8 mouse cellular contexts compared by ENCODE assay signal in genomic region chr11:4882892-4883627, GRCm38 (mm10). TPM values are rescaled to one million over a fixed set of nuclear protein-coding genes. Genes with fewer than 3 reads are reported as not detected.
DNase-seq lines count a peak whose midpoint lies in the region; ATAC-seq and TF ChIP-seq lines count a peak whose summit lies in the region.

No protein-coding gene starts in this region.

- H3K9me3 ChIP-seq in hindbrain, embryonic 11.5 days (ENCODE audit: control insufficient read depth, low read length): no peaks in the 10 kb centered on the region
- no peaks in the 10 kb centered on the region for H3K9me3 ChIP-seq in hindbrain, embryonic 10.5 days
- no peaks in the 10 kb centered on the region for H3K9me3 ChIP-seq in MEL (replicated peaks; ENCODE audit: insufficient read depth, low read length)
- H3K9me3 ChIP-seq in heart, embryonic 11.5 days (replicated peaks; ENCODE audit: control insufficient read depth, low read length): no peaks in the 10 kb centered on the region

- TF ChIP-seq RAD21 in MEL (IDR thresholded peaks at IDR 0.05; ENCODE audit: low read depth, low read length): no peak

- H3K9ac ChIP-seq in hindbrain, embryonic 11.5 days (ENCODE audit: low read depth, low read length): no peak overlapping the region
- H3K9ac ChIP-seq in MEL (ENCODE audit: control insufficient read depth, low read depth, low read length, poor library complexity, severe bottlenecking): no peak overlapping the region
- H3K9ac ChIP-seq in heart, embryonic 11.5 days (ENCODE audit: low read depth, low read length): no peak overlapping the region

- no peaks in the 10 kb centered on the region for H3K27me3 ChIP-seq in hindbrain, embryonic 11.5 days (ENCODE audit: control insufficient read depth, insufficient read depth, low read length)
- no peaks in the 10 kb centered on the region for H3K27me3 ChIP-seq in hindbrain, embryonic 10.5 days (ENCODE audit: insufficient read depth, poor library complexity, severe bottlenecking)
- no peaks in the 10 kb centered on the region for H3K27me3 ChIP-seq in MEL (ENCODE audit: control insufficient read depth in 1 of 2, insufficient read depth in 2 of 2, low read length in 2 of 2)
- no peaks in the 10 kb centered on the region for H3K27me3 ChIP-seq in heart, embryonic 11.5 days (ENCODE audit: control insufficient read depth, insufficient read depth, low read length)
- no peaks in the 10 kb centered on the region for H3K27me3 ChIP-seq in small intestine, adult 2 months (ENCODE audit: control insufficient read depth, insufficient read depth, low read length)

- no peak for TF ChIP-seq EP300 in MEL (IDR thresholded peaks at IDR 0.05; ENCODE audit: low read depth in 1 of 2, low read length in 2 of 2)

- no peak overlapping the region for H3K27ac ChIP-seq in hindbrain, embryonic 11.5 days (ENCODE audit: low read depth, low read length)
- H3K27ac ChIP-seq in hindbrain, embryonic 10.5 days: no peak overlapping the region
- H3K27ac ChIP-seq in MEL (ENCODE audit: control insufficient read depth, low read depth, low read length): no peak overlapping the region
- no peak overlapping the region for H3K27ac ChIP-seq in heart, embryonic 11.5 days (ENCODE audit: low read depth, low read length)
- peak overlapping the region; percentile 42; the same call in 1 of the 2 replicates for H3K27ac ChIP-seq in small intestine, adult 2 months (ENCODE audit: insufficient read depth, low read depth, low read length)

- no peaks in the 10 kb centered on the region for H3K4me1 ChIP-seq in hindbrain, embryonic 11.5 days (replicated peaks; ENCODE audit: control insufficient read depth, insufficient read depth, low read length)
- 0 out of 2 replicates have a peak, but pooled peaks cover 5% of the 10 kb centered on the region for H3K4me1 ChIP-seq in hindbrain, embryonic 10.5 days (replicated peaks)
- H3K4me1 ChIP-seq in MEL (ENCODE audit: control insufficient read depth in 1 of 2, insufficient read depth in 2 of 2, low read length in 2 of 2): no peaks in the 10 kb centered on the region
- peaks cover 5% of the 10 kb centered on the region for H3K4me1 ChIP-seq in heart, embryonic 11.5 days (ENCODE audit: control insufficient read depth, insufficient read depth, low read length)
- peaks cover 8% of the 10 kb centered on the region for H3K4me1 ChIP-seq in small intestine, adult 2 months (ENCODE audit: control insufficient read depth, insufficient read depth, insufficient read length, low read length)

- H3K36me3 ChIP-seq in hindbrain, embryonic 11.5 days (ENCODE audit: control insufficient read depth, insufficient read depth, low read length): peaks cover 3% of the 10 kb centered on the region; the same call in 1 of the 2 replicates
- peaks cover 50% of the 10 kb centered on the region for H3K36me3 ChIP-seq in hindbrain, embryonic 10.5 days
- H3K36me3 ChIP-seq in MEL (ENCODE audit: control insufficient read depth in 1 of 2, insufficient read depth in 2 of 2, low read length in 2 of 2): no peaks in the 10 kb centered on the region
- H3K36me3 ChIP-seq in heart, embryonic 11.5 days (ENCODE audit: control insufficient read depth, insufficient read depth, low read length): no peaks in the 10 kb centered on the region
- no peaks in the 10 kb centered on the region for H3K36me3 ChIP-seq in small intestine, adult 2 months (ENCODE audit: control insufficient read depth, insufficient read depth, low read length)

- TF ChIP-seq POLR2A in MEL (IDR thresholded peaks at IDR 0.05; ENCODE audit: control insufficient read depth in 1 of 2, insufficient read depth in 1 of 2, low read depth in 1 of 2, low read length in 2 of 2, poor library complexity in 1 of 2): no peak
- TF ChIP-seq POLR2A in small intestine, adult 2 months (IDR thresholded peaks at IDR 0.05; ENCODE audit: low read depth, low read length): no peak

- peak; percentile 27 for DNase-seq in hindbrain, embryonic 11.5 days (ENCODE audit: low spot score)
- no peak for DNase-seq in hindbrain, embryonic 10.5 days (ENCODE audit: low spot score)
- peak; percentile 75 for DNase-seq in MEL (ENCODE audit: low read depth, low spot score)
- DNase-seq in kidney, postnatal 4 days: peak; percentile 80 to 87
- no peak for DNase-seq in cerebellum, adult 11-12 months
- DNase-seq in right cerebral cortex, postnatal 25 days: no peak

- H3K4me2 ChIP-seq in hindbrain, embryonic 11.5 days (replicated peaks; ENCODE audit: low read depth, low read length): no peak overlapping the region
- peak overlapping the region; percentile 37 for H3K4me2 ChIP-seq in heart, embryonic 11.5 days

- peak; percentile 38 to 60 (median 58) for TF ChIP-seq CTCF in MEL (IDR thresholded peaks at IDR 0.05 in 2 of 3, conservative IDR thresholded peaks at IDR 0.05 in 1 of 3; ENCODE audit: control insufficient read depth in 1 of 3, insufficient read depth in 1 of 3, low read depth in 2 of 3, low read length in 3 of 3, poor library complexity in 1 of 3, severe bottlenecking in 1 of 3)
- TF ChIP-seq CTCF in small intestine, adult 2 months (IDR thresholded peaks at IDR 0.05; ENCODE audit: extremely low read depth, insufficient read length, insufficient replicate concordance, low read depth, low read length): peak; percentile 65; the same call in 1 of the 2 replicates

- H3K4me3 ChIP-seq in hindbrain, embryonic 11.5 days (ENCODE audit: low read depth, low read length): no peak overlapping the region
- H3K4me3 ChIP-seq in hindbrain, embryonic 10.5 days: no peak overlapping the region
- H3K4me3 ChIP-seq in MEL (ENCODE audit: control insufficient read depth in 1 of 2, insufficient read depth in 1 of 2, low read depth in 2 of 2, low read length in 2 of 2): no peak overlapping the region
- no peak overlapping the region for H3K4me3 ChIP-seq in heart, embryonic 11.5 days (ENCODE audit: low read depth, low read length)
- H3K4me3 ChIP-seq in small intestine, adult 2 months (ENCODE audit: low read depth, low read length): peak overlapping the region; percentile 5; the same call in 1 of the 2 replicates

- WGBS in hindbrain, embryonic 11.5 days: 52% methylated on average over 14 of the region's 14 CpGs
- 51% methylated on average over 14 of the region's 14 CpGs for WGBS in hindbrain, embryonic 10.5 days
- WGBS in heart, embryonic 11.5 days (ENCODE audit: insufficient replicate concordance): 41% methylated on average over 14 of the region's 14 CpGs
- WGBS in small intestine, adult 2 months: 13% methylated on average over 14 of the region's 14 CpGs

- no peak for ATAC-seq in hindbrain, embryonic 11.5 days (ENCODE audit: low FRiP score)
- ATAC-seq in heart, embryonic 11.5 days (replicated peaks; ENCODE audit: insufficient number of reproducible peaks, low FRiP score, low TSS enrichment): no peak

- no peaks in the 10 kb centered on the region for H3K79me2 ChIP-seq in MEL (ENCODE audit: control insufficient read depth, insufficient read depth, low read length, poor library complexity)

TF ChIP-seq in MEL, 35 proteins besides CTCF, POLR2A, EP300 and RAD21:
- TF ChIP-seq SIN3A (IDR thresholded peaks at IDR 0.05; ENCODE audit: low read length): no peak
- TF ChIP-seq USF1 (IDR thresholded peaks at IDR 0.05; ENCODE audit: low read depth, low read length): no peak
- TF ChIP-seq ZNF384 (IDR thresholded peaks at IDR 0.05; ENCODE audit: low read depth, low read length): no peak
- no peak for TF ChIP-seq JUND (IDR thresholded peaks at IDR 0.05; ENCODE audit: low read depth, low read length)
TF ChIP-seq in MEL: peak in this region for 0.

RNA-seq across cellular contexts. Expression of gene Nipsnap1, which starts 9.3 kb away (rescaled TPM):
- 80.8 and 85.7 TPM in 2 replicates for polyA plus RNA-seq in hindbrain, embryonic 11.5 days (2014; fragmentation: Nextera tagmentation; extraction: Ambion mirVana)
- 77.9 and 89.0 TPM in 2 replicates for polyA plus RNA-seq in hindbrain, embryonic 10.5 days (2016; fragmentation: Nextera tagmentation; extraction: Ambion mirVana)
- 13.7 and 14.9 TPM in 2 replicates for total RNA-seq in MEL (2012; rRNA removed)
- polyA plus RNA-seq in MEL (2012; ENCODE audit: insufficient read depth in 1 of 2, insufficient read length in 2 of 2, low read depth in 1 of 2, low replicate concordance in 2 of 2, missing spikeins in 1 of 2): 10 to 100 TPM in 1 of 2 experiments, not detected in 1; 22.9 TPM
- polyA plus RNA-seq in heart, embryonic 11.5 days (2014; fragmentation: Nextera tagmentation; extraction: Ambion mirVana): 34.7 and 36.5 TPM in 2 replicates
- 35.3 and 43.4 TPM in 2 replicates for polyA plus RNA-seq in small intestine, adult 2 months (2012; rRNA removed)

RNA-seq across cellular contexts. Expression of gene Thoc5, which starts 12.1 kb away (rescaled TPM):
- polyA plus RNA-seq in hindbrain, embryonic 11.5 days (2014; fragmentation: Nextera tagmentation; extraction: Ambion mirVana): 61.9 and 64.7 TPM in 2 replicates
- 53.3 and 59.4 TPM in 2 replicates for polyA plus RNA-seq in hindbrain, embryonic 10.5 days (2016; fragmentation: Nextera tagmentation; extraction: Ambion mirVana)
- total RNA-seq in MEL (2012; rRNA removed): 75.3 and 80.4 TPM in 2 replicates
- 10 to 100 TPM; 69.1 to 72.0 TPM for polyA plus RNA-seq in MEL (2012; ENCODE audit: insufficient read depth in 1 of 2, insufficient read length in 2 of 2, low read depth in 1 of 2, low replicate concordance in 2 of 2, missing spikeins in 1 of 2)
- polyA plus RNA-seq in heart, embryonic 11.5 days (2014; fragmentation: Nextera tagmentation; extraction: Ambion mirVana): 28.1 and 30.2 TPM in 2 replicates
- 7.1 and 14.1 TPM in 2 replicates for polyA plus RNA-seq in small intestine, adult 2 months (2012; rRNA removed)

RNA-seq across cellular contexts. Expression of gene Nf2, which starts 33.7 kb away (rescaled TPM):
- polyA plus RNA-seq in hindbrain, embryonic 11.5 days (2014; fragmentation: Nextera tagmentation; extraction: Ambion mirVana): 49.9 and 51.7 TPM in 2 replicates
- 58.6 and 61.1 TPM in 2 replicates for polyA plus RNA-seq in hindbrain, embryonic 10.5 days (2016; fragmentation: Nextera tagmentation; extraction: Ambion mirVana)
- 70.3 and 73.6 TPM in 2 replicates for total RNA-seq in MEL (2012; rRNA removed)
- 100 to 1,000 TPM in 1 of 2 experiments, 10 to 100 TPM in 1; 95.6 to 246 TPM for polyA plus RNA-seq in MEL (2012; ENCODE audit: insufficient read depth in 1 of 2, insufficient read length in 2 of 2, low read depth in 1 of 2, low replicate concordance in 2 of 2, missing spikeins in 1 of 2)
- 32.7 and 38.7 TPM in 2 replicates for polyA plus RNA-seq in heart, embryonic 11.5 days (2014; fragmentation: Nextera tagmentation; extraction: Ambion mirVana)
- polyA plus RNA-seq in small intestine, adult 2 months (2012; rRNA removed): 26.1 and 43.5 TPM in 2 replicates

Comparison
In these comparisons a context has a peak if more than half of its experiments do, and no peak if none do; other contexts are left out.
1. DNase-seq: peak in hindbrain, embryonic 11.5 days (single experiment), MEL (single experiment) and kidney, postnatal 4 days (2 of 2); none in hindbrain, embryonic 10.5 days (single experiment), cerebellum, adult 11-12 months (single experiment) and right cerebral cortex, postnatal 25 days (single experiment).